Mouse (Mus musculus): ENCODE results near the gene Ccnc.
"Not testable (repeated sequence)": the region's sequence is repeated elsewhere in the genome, so short reads cannot be mapped to it uniquely, and the experiment has no call there.

The Ccnc gene

GRCm38 (mm10) chr4:21726912-21727614 lies 438 bp upstream of the Ccnc start:
- peak; percentile 21 for DNase-seq (ENCODE audit: low read depth, low spot score)

- no peak for DNase-seq (ENCODE audit: low read depth, low spot score)
Measured at GRCm38 (mm10) chr4:21739169-21739568, 11.7 kb downstream of the Ccnc start.

GRCm38 (mm10) chr4:21744142-21744541 lies 16.6 kb downstream of the Ccnc start:
- not testable (repeated sequence) for DNase-seq (ENCODE audit: low read depth, low spot score)

GRCm38 (mm10) chr4:21745723-21746122 lies 18.2 kb downstream of the Ccnc start:
- no peak for DNase-seq (ENCODE audit: low read depth, low spot score)

- DNase-seq (ENCODE audit: low read depth, low spot score): no peak
Measured at GRCm38 (mm10) chr4:21755123-21755789, 27.8 kb downstream of the Ccnc start.

- DNase-seq (ENCODE audit: low read depth, low spot score): no peak
Measured at GRCm38 (mm10) chr4:21758860-21759259, 31.4 kb downstream of the Ccnc start.

GRCm38 (mm10) chr4:21761416-21762160 lies 34.1 kb downstream of the Ccnc start:
- no peak for DNase-seq (ENCODE audit: low read depth, low spot score)

- DNase-seq (ENCODE audit: low read depth, low spot score): no peak
Measured at GRCm38 (mm10) chr4:21763827-21764226, 36.3 kb downstream of the Ccnc start.

- DNase-seq (ENCODE audit: low read depth, low spot score): no peak
Measured at GRCm38 (mm10) chr4:21766171-21766862, 38.8 kb downstream of the Ccnc start.

GRCm38 (mm10) chr4:21766863-21767304 lies 39.4 kb downstream of the Ccnc start, which contains the start of the genes Usp45 and Tstd3:
Gene Usp45 (plus strand): TSS chr4:21767156.
Gene Tstd3 (minus strand): TSS chr4:21767212.
- peak; percentile 53 for DNase-seq (ENCODE audit: low read depth, low spot score)

GRCm38 (mm10) chr4:21771064-21771463 lies 43.6 kb downstream of the Ccnc start:
- no peak for DNase-seq (ENCODE audit: low read depth, low spot score)

GRCm38 (mm10) chr4:21772306-21772705 lies 44.8 kb downstream of the Ccnc start:
- DNase-seq (ENCODE audit: low read depth, low spot score): no peak

GRCm38 (mm10) chr4:21776091-21776945 lies 48.8 kb downstream of the Ccnc start:
- DNase-seq (ENCODE audit: low read depth, low spot score): peak; percentile 84

- DNase-seq (ENCODE audit: low read depth, low spot score): no peak
Measured at GRCm38 (mm10) chr4:21776946-21777265, 49.4 kb downstream of the Ccnc start.

GRCm38 (mm10) chr4:21780816-21781726 lies 53.6 kb downstream of the Ccnc start:
- no peak for DNase-seq (ENCODE audit: low read depth, low spot score)

- no peak for DNase-seq (ENCODE audit: low read depth, low spot score)
Measured at GRCm38 (mm10) chr4:21786268-21786667, 58.8 kb downstream of the Ccnc start.

- no peak for DNase-seq (ENCODE audit: low read depth, low spot score)
Measured at GRCm38 (mm10) chr4:21788903-21789302, 61.4 kb downstream of the Ccnc start.

GRCm38 (mm10) chr4:21789836-21790235 lies 62.3 kb downstream of the Ccnc start:
- no peak for DNase-seq (ENCODE audit: low read depth, low spot score)

GRCm38 (mm10) chr4:21793631-21794030 lies 66.1 kb downstream of the Ccnc start:
- DNase-seq (ENCODE audit: low read depth, low spot score): no peak

- DNase-seq (ENCODE audit: low read depth, low spot score): no peak
Measured at GRCm38 (mm10) chr4:21801013-21801412, 73.5 kb downstream of the Ccnc start.
